Mouse (Mus musculus) embryonic facial prominence, embryonic 12.5 days (tissue): ENCODE results near the gene Prrt2. TPM values are rescaled to one million over a fixed set of nuclear protein-coding genes. Genes with fewer than 3 reads are reported as not detected.

ENCODE experiments used
- ATAC-seq: fragments of 200-750 bp; cut with Nextera tagmentation; 2 replicates; pipeline ENCODE4 v1.8.0; 2017; ENCODE audit not compliant: insufficient number of reproducible peaks, insufficient read depth, low FRiP score, low TSS enrichment
- H3K27ac ChIP-seq: fragments of 300-500 bp; sonication (generic); 2 replicates; pipeline ENCODE4 v1.5.1; 2016; ENCODE audit warnings: mild to moderate bottlenecking
- H3K27me3 ChIP-seq: fragments of 300-500 bp; sonication (generic); 2 replicates; pipeline ENCODE4 v1.6.1; 2016; ENCODE audit warnings: mild to moderate bottlenecking, moderate library complexity
- H3K36me3 ChIP-seq: fragments of 300-500 bp; sonication (generic); 2 replicates; pipeline ENCODE4 v1.6.1; 2016; ENCODE audit warnings: mild to moderate bottlenecking
- H3K4me1 ChIP-seq: fragments of 300-500 bp; sonication (generic); 2 replicates; pipeline ENCODE4 v1.6.1; 2016
- H3K4me2 ChIP-seq: fragments of 300-500 bp; sonication (generic); replicated peaks from 2 replicates; pipeline ENCODE4 v1.6.1; 2016; ENCODE audit warnings: mild to moderate bottlenecking, moderate library complexity
- H3K4me3 ChIP-seq: fragments of 300-500 bp; sonication (generic); 2 replicates; pipeline ENCODE4 v1.5.1; 2016; ENCODE audit warnings: mild to moderate bottlenecking
- H3K9ac ChIP-seq: fragments of 300-500 bp; sonication (generic); 2 replicates; pipeline ENCODE4 v1.6.1; 2016; ENCODE audit warnings: mild to moderate bottlenecking, moderate library complexity
- H3K9me3 ChIP-seq: fragments of 300-500 bp; sonication (generic); 2 replicates; pipeline ENCODE4 v1.6.1; 2016; ENCODE audit warnings: mild to moderate bottlenecking, moderate library complexity
- WGBS: fragments of 180-500 bp; shearing (Covaris S2); methylation state at CpG from one replicate; pipeline ENCODE4 v1.1.7; 2016; 5-methylcytosine and 5-hydroxymethylcytosine counted together
- polyA plus RNA-seq: library from polyadenylated mRNA; unstranded; fragments of >200 nt; fragmentation: Nextera tagmentation; extraction: Ambion mirVana; gene quantifications from 2 replicates; pipeline ENCODE4 v1.2.1, GENCODE M21; 2016

Prrt2 gene
- polyA plus RNA-seq, 1 experiment from 2014 or later = 9.6 TPM

DNA sequence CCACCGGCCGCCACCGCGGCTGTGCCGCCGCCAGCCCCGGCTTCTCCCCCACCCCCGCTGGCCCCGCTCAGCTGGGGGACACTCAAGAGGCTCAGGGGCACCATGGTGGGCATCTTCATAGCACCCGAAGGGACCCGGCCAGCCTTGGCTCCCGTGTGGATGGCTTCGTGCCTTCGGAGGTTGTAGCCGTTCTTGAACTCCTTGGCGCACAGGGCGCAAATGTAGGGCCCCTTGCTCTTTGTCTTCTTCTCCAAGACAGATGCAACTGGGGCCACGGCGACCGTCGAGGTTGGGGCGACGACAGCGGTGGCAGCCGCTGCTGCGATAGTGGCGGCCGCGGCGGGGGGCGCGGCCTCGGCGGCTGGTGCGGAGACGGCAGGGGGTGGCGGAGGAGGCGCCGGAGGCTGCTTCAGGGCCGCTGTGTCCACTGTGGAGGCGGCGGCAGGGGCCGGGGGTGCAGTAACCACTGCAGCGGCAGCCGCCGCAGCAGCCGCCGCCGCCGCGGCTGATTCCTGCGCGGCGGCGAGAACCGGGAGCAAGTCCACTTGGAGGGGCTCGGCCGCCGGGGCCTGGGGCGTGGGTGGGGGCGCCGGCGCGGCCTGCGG is 4.6 kb upstream of the Prrt2 start:
- Histone ChIP-seq H3K27ac (peak overlapping the region; percentile 98), H3K9ac (peak overlapping the region; percentile 99), H3K27me3 (no peaks in the 10 kb centered on the region), H3K36me3 (peaks cover 45% of the 10 kb centered on the region), H3K4me2 (peak overlapping the region; percentile 97), H3K4me1 (peaks cover 49% of the 10 kb centered on the region), H3K9me3 (no peaks in the 10 kb centered on the region), H3K4me3 (peak overlapping the region; percentile 92)
- no peak for ATAC-seq
- WGBS = under 1% methylated on average over 59 of the region's 65 CpGs

GRCm38 (mm10) chr7:127024755-127025555 is 3.9 kb upstream of the Prrt2 start:
- Histone ChIP-seq H3K27ac (peak overlapping the region; percentile 98), H3K9ac (peak overlapping the region; percentile 99), H3K27me3 (no peaks in the 10 kb centered on the region), H3K9me3 (no peaks in the 10 kb centered on the region), H3K4me2 (peak overlapping the region; percentile 97), H3K36me3 (peaks cover 40% of the 10 kb centered on the region), H3K4me3 (peak overlapping the region; percentile 92), H3K4me1 (peaks cover 56% of the 10 kb centered on the region)
- ATAC-seq = peak; percentile 22; the same call in 1 of the 2 replicates
- 1% methylated on average over 30 of the region's 30 CpGs for WGBS

DNA sequence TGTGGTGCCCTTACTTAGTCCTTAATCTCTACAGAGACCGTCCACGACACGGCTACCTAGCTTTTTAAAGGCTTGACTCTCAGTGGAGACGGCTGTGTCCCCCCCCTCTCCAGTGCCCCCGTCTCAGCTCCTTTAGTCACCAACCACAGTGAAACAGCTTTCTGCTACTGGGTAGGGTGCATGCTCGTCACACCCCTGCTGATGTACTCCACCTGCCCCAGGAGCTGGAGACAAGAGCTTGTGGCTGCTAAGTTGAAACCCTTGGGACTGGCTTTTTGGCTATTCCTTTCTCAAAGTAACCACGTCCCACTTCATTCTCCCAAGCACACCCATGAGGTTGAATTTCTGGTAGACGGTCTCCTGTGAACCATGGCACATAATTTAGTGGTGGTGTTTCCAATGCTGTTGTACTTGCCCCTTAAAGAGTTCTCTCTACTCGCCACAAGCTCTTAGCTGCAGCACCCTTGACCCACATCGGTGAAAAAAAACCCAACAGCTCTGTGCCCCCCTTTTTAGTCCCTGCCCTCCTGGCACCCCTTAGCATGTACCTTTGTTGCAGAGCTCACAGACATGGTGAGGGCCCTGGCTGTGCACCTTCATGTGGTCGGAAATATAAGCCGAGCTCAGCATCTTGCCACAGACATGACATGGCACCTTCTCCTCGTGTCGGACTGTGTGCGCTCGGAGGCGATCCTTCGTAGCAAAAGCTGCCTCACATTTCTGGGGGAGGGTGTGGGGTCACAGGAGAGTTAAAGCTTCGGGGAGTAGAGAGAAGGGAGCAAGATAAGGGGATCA is 3.1 kb upstream of the Prrt2 start:
- Histone ChIP-seq H3K36me3 (peaks cover 32% of the 10 kb centered on the region), H3K4me3 (peak overlapping the region; percentile 92), H3K27me3 (no peaks in the 10 kb centered on the region), H3K9me3 (no peaks in the 10 kb centered on the region), H3K9ac (peak overlapping the region; percentile 99), H3K27ac (peak overlapping the region; percentile 98), H3K4me1 (peaks cover 65% of the 10 kb centered on the region), H3K4me2 (peak overlapping the region; percentile 97)
- ATAC-seq = no peak
- WGBS = 28% methylated on average over 19 of the region's 19 CpGs

DNA sequence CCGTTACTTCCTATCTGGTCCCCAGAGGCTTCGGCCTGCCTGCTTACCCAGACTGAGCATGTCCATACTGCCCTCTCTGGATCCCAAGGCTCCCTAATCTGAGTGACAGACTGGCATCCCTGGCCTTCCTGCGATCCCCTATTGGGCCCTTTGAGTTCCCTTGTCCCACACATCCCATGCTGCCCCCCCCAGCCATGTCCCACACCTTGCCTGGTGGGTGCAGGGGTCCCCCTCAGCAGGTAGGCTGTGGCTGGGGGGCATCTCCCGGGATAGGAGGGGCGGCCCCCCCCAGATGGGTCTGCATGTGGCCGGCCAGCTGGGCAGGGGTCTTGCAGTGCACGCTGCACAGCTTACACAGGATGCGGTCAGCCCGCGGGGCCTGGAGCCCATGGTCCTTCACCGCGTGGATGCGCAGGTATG is 2.3 kb upstream of the Prrt2 start:
- Histone ChIP-seq H3K4me2 (peak overlapping the region; percentile 97), H3K27ac (peak overlapping the region; percentile 72), H3K27me3 (no peaks in the 10 kb centered on the region), H3K4me3 (peak overlapping the region; percentile 92), H3K9ac (peak overlapping the region; percentile 99), H3K9me3 (no peaks in the 10 kb centered on the region), H3K36me3 (peaks cover 30% of the 10 kb centered on the region), H3K4me1 (peaks cover 72% of the 10 kb centered on the region)
- no peak for ATAC-seq
- WGBS = 78% methylated on average over 13 of the region's 13 CpGs

GRCm38 (mm10) chr7:127022528-127023271 is 1.7 kb upstream of the Prrt2 start:
- Histone ChIP-seq H3K27me3 (no peaks in the 10 kb centered on the region), H3K9me3 (no peaks in the 10 kb centered on the region), H3K4me2 (peak overlapping the region; percentile 97), H3K9ac (peak overlapping the region; percentile 99; the same call in 1 of the 2 replicates), H3K4me1 (peaks cover 72% of the 10 kb centered on the region), H3K27ac (peak overlapping the region; percentile 72; the same call in 1 of the 2 replicates), H3K4me3 (peak overlapping the region; percentile 92), H3K36me3 (peaks cover 30% of the 10 kb centered on the region)
- 84% methylated on average over 7 of the region's 7 CpGs for WGBS
- ATAC-seq = no peak

- Histone ChIP-seq H3K9ac (peak overlapping the region; percentile 69), H3K27me3 (no peaks in the 10 kb centered on the region), H3K4me2 (peak overlapping the region; percentile 97), H3K4me1 (peaks cover 73% of the 10 kb centered on the region), H3K27ac (peak overlapping the region; percentile 90), H3K9me3 (no peaks in the 10 kb centered on the region), H3K36me3 (peaks cover 30% of the 10 kb centered on the region), H3K4me3 (peak overlapping the region; percentile 50)
- 35% methylated on average over 5 of the region's 5 CpGs for WGBS
- ATAC-seq = no peak
These were observed 834 bp upstream of the Prrt2 start for GRCm38 (mm10) chr7:127021563-127022527.

DNA sequence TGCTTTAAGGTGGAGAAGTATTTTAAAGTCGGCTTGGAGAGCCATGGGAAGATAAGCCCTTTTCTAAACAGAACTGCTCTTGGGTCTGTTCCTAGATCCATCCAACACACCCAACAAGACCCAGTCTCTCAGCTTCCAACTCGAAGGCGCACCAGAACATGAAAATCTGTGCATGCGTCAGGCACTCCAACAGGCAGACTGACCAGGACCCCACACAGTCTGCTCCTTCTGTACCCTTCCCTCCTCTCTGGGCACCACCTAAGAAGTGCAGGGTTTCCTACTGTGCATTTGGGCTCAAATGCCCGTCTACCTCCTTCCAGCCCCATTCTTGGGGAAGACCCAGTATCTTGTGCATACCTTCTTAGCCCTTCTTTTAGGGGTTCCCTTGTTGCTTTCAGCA is 520 bp downstream of the Prrt2 start:
- ATAC-seq = no peak
- Histone ChIP-seq H3K4me3 (peak overlapping the region; percentile 50), H3K27ac (peak overlapping the region; percentile 90), H3K4me1 (peaks cover 80% of the 10 kb centered on the region), H3K4me2 (peak overlapping the region; percentile 97), H3K27me3 (no peaks in the 10 kb centered on the region), H3K9me3 (no peaks in the 10 kb centered on the region), H3K36me3 (peaks cover 35% of the 10 kb centered on the region), H3K9ac (peak overlapping the region; percentile 69)
- 39% methylated on average over 5 of the region's 5 CpGs for WGBS

DNA sequence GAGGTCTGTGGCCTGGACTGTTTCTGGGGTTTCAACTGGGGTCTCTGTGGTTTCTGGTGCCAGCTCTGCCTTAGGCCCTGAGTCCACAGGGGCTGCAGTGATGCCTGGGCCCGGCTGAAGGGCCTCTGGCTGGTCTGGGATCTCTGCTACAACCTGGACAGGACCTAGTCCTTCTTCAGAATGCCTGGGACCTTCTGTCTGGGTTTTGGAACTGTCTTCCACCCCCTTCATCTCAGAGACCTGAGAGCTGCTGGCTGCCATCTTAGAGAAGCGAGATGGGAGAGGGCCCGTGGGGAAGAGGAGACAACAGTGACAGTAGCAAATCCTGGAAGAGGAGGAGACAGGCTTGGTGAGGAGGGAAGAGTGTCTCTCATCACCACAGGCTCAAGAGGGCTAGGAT is 980 bp downstream of the Prrt2 start:
- Histone ChIP-seq H3K9me3 (no peaks in the 10 kb centered on the region), H3K36me3 (peaks cover 40% of the 10 kb centered on the region), H3K27ac (peak overlapping the region; percentile 90), H3K4me3 (peak overlapping the region; percentile 50), H3K27me3 (no peaks in the 10 kb centered on the region), H3K4me2 (peak overlapping the region; percentile 97), H3K9ac (peak overlapping the region; percentile 69), H3K4me1 (peaks cover 85% of the 10 kb centered on the region)
- 44% methylated on average over 3 of the region's 3 CpGs for WGBS
- ATAC-seq = no peak

DNA sequence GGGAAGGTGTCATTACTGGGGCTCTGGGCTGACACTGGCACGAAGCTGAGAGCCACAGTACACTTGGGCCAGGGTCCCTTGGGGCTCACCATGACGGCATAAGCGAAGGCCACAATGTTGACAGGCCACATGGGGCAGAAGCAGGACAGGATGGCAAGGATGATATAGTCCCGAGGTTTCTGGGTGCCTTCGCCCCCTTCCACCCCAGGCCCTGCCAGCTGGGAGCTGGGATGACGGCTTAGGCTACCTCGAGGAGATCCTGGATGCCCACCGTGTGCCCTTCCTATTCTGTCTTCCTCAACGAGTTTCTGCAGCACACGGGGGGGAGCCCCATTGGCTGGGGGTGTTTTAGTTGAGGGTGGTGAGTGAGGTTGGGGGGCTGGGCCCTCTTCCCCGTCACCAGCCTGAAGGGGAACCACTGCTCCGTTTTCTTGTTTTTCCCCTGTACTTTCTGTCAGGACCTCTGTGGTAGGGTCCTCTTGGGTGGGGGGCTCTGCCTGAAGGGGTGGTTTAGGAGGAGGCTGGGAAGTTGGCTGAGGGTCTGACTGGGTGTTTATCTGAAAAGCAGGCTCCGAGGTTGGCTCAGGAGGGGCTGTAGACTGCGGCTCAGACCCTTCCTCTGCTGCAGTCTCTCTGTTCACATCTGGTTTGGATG is 1.6 kb downstream of the Prrt2 start:
- H3K4me2 ChIP-seq = peak overlapping the region; percentile 97
- ATAC-seq = no peak
- peaks cover 42% of the 10 kb centered on the region for H3K36me3 ChIP-seq
- H3K27ac ChIP-seq = peak overlapping the region; percentile 90
- H3K27me3 ChIP-seq = no peaks in the 10 kb centered on the region
- peak overlapping the region; percentile 69 for H3K9ac ChIP-seq
- H3K4me3 ChIP-seq = peak overlapping the region; percentile 50
- H3K9me3 ChIP-seq = no peaks in the 10 kb centered on the region
- H3K4me1 ChIP-seq = peaks cover 86% of the 10 kb centered on the region
- 70% methylated on average over 14 of the region's 14 CpGs for WGBS
